Mouse (Mus musculus): ENCODE data around the gene Olfr45.
"Not testable (repeated sequence)": the region's sequence is repeated elsewhere in the genome, so short reads cannot be mapped to it uniquely, and the experiment has no call there.

The Olfr45 gene

GRCm38 (mm10) chr7:140681651-140682050 is at the start of gene Olfr45:
Olfr45 (plus strand) TSS chr7:140681951.
- POLR2A ChIA-PET = no interaction called here
- CTCF ChIA-PET = no interaction called here

- POLR2A ChIA-PET = no interaction called here
- CTCF ChIA-PET = no interaction called here
Observed at GRCm38 (mm10) chr7:140646152-140646551, 35.6 kb upstream of the Olfr45 start, which contains the start of gene Olfr53. Olfr53 (plus strand) TSS chr7:140646452.

GRCm38 (mm10) chr7:140659630-140660029 is 22.1 kb upstream of the Olfr45 start, which contains the start of gene Olfr539:
Olfr539 (plus strand) TSS chr7:140659930.
- POLR2A ChIA-PET = interaction anchor here in 1 of 4 experiments (0.6 kb wide), 1 partner anchor 350 kb away, joined by 4 read pairs; no protein-coding TSS in a partner anchor
- CTCF ChIA-PET = no interaction called here

- CTCF ChIA-PET, POLR2A ChIA-PET: not testable (repeated sequence)
Observed at GRCm38 (mm10) chr7:140670693-140671092, 11.1 kb upstream of the Olfr45 start.

GRCm38 (mm10) chr7:140675863-140676262 is 5.9 kb upstream of the Olfr45 start:
- POLR2A ChIA-PET = interaction anchor here in 1 of 4 experiments (0.7 kb wide), 1 partner anchor 41 kb away, joined by 3 read pairs; no protein-coding TSS in a partner anchor

GRCm38 (mm10) chr7:140679591-140679990 is 2.2 kb upstream of the Olfr45 start:
- CTCF ChIA-PET = not testable (repeated sequence)

More at GRCm38 (mm10) chr7:140675863-140676262, 5.9 kb upstream of the Olfr45 start:
- CTCF ChIA-PET = interaction anchor here in 1 of 4 experiments (0.6 kb wide), 2 partner anchors 18 to 1117 kb away, joined by 3 read pairs; no protein-coding TSS in a partner anchor

GRCm38 (mm10) chr7:140696967-140697366 is 15.2 kb downstream of the Olfr45 start, which contains the start of gene Olfr541:
Olfr541 (plus strand) TSS chr7:140697267.
- ChIA-PET CTCF (no interaction called here), POLR2A (no interaction called here)

More at GRCm38 (mm10) chr7:140679591-140679990, 2.2 kb upstream of the Olfr45 start:
- POLR2A ChIA-PET = not testable (repeated sequence)

GRCm38 (mm10) chr7:140706348-140706747 is 24.6 kb downstream of the Olfr45 start:
- POLR2A ChIA-PET = no interaction called here
- CTCF ChIA-PET = no interaction called here

GRCm38 (mm10) chr7:140707536-140708284 is 26.0 kb downstream of the Olfr45 start:
- ChIA-PET POLR2A (no interaction called here), CTCF (no interaction called here)

- POLR2A ChIA-PET = interaction anchor here in 1 of 4 experiments (0.6 kb wide), 1 partner anchor 42 kb away, joined by 3 read pairs; no protein-coding TSS in a partner anchor
- CTCF ChIA-PET = interaction anchor here in 1 of 4 experiments (1.1 kb wide), 1 partner anchor 529 kb away, joined by 7 read pairs; no protein-coding TSS in a partner anchor
Observed at GRCm38 (mm10) chr7:140717155-140718055, 35.7 kb downstream of the Olfr45 start.

- ChIA-PET CTCF (no interaction called here), POLR2A (no interaction called here)
Observed at GRCm38 (mm10) chr7:140721095-140721494, 39.3 kb downstream of the Olfr45 start.

GRCm38 (mm10) chr7:140725558-140725957 is 43.8 kb downstream of the Olfr45 start:
- ChIA-PET POLR2A (no interaction called here), CTCF (no interaction called here)

- CTCF ChIA-PET = no interaction called here
- POLR2A ChIA-PET = no interaction called here
Observed at GRCm38 (mm10) chr7:140733162-140733561, 51.4 kb downstream of the Olfr45 start.

Measured in embryonic stem cell, embryonic (primary cell).